ENCODE assay signal across 10 mouse cellular contexts in the genomic region with DNA sequence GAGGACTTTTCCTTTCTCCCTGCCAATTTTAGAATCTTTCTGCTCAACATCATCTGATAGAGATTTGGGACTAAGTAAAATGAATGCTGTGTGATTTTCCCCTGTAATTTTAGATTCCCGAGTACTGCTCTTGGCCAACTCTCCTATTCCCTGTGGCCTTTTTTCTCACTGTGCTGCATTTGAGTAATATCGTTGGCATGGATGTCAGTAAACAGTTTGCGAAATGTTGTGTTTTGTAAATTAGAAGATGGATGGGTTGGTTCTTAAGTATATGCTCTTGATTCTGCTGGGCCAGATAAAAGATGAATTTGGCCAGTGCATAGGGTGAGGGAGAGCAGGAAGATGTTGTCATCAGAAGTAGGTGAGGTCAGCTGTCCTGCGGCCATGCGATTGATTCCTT.
"Had no signal": no experiment of that assay in that cellular context is flagged by ENCODE, and none has a peak within 500 bp of the region (broad histone marks: within the 10 kb centered on the region; RNA-seq: fewer than 3 reads in every experiment).

No protein-coding gene starts in this region.

- H3K4me2 ChIP-seq: kidney, embryonic 15.5 days; liver, embryonic 13.5 days; lung, embryonic 15.5 days; midbrain, embryonic 12.5 days had no signal

- DNase-seq: kidney, adult 2 months; kidney, postnatal 14 days had no signal

- H3K27me3 ChIP-seq: liver, embryonic 13.5 days; lung, embryonic 15.5 days; megakaryocyte, embryonic 14.5 days; midbrain, embryonic 12.5 days had no signal

- H3K4me1 ChIP-seq: liver, embryonic 13.5 days had no signal

- H3K4me3 ChIP-seq: kidney, embryonic 15.5 days; left cerebral cortex, adult 2 months; liver, embryonic 13.5 days; lung, embryonic 15.5 days; megakaryocyte, embryonic 14.5 days; midbrain, embryonic 12.5 days had no signal

- H3K36me3 ChIP-seq: liver, embryonic 13.5 days; lung, embryonic 15.5 days; midbrain, embryonic 12.5 days had no signal

- H3K9me3 ChIP-seq: kidney, embryonic 15.5 days; liver, embryonic 13.5 days; lung, embryonic 15.5 days; megakaryocyte, embryonic 14.5 days; midbrain, embryonic 12.5 days had no signal

- H3K27ac ChIP-seq: kidney, embryonic 15.5 days; left cerebral cortex, adult 2 months; liver, embryonic 13.5 days; lung, embryonic 15.5 days; macrophage; midbrain, embryonic 12.5 days had no signal

- H3K9ac ChIP-seq: kidney, embryonic 15.5 days; liver, embryonic 13.5 days; liver, postnatal 0 days; lung, embryonic 15.5 days; midbrain, embryonic 12.5 days had no signal

- ATAC-seq: liver, postnatal 0 days had no signal
